Mouse (Mus musculus) heart, postnatal 0 days (tissue): ENCODE data around the gene Gm17545.

Experiments used
- CTCF ChIP-seq: IDR thresholded peaks from 2 replicates; pipeline ENCODE4 v1.5.1; 2016; ENCODE audit warnings: antibody characterized with exemption, control low read depth, low read depth
- EP300 ChIP-seq: IDR thresholded peaks from 2 replicates; pipeline ENCODE4 v1.6.1; 2016; ENCODE audit warnings: antibody characterized with exemption, low read depth

GRCm38 (mm10) chr9:22428028-22428665 lies 25.9 kb upstream of the Gm17545 start:
- TF ChIP-seq CTCF, result no peak
- TF ChIP-seq EP300, result no peak
